Mouse (Mus musculus) midbrain, embryonic 12.5 days (tissue): ENCODE results near the gene Peg10. TPM values are rescaled to one million over a fixed set of nuclear protein-coding genes. Genes with fewer than 3 reads are reported as not detected.

Experiments used
- ATAC-seq: fragments of 200-750 bp; cut with Nextera tagmentation; 2 replicates; pipeline ENCODE4 v1.8.0; 2017; ENCODE audit warnings: low read depth, moderate TSS enrichment, moderate library complexity; ENCODE audit not compliant: low FRiP score
- H3K27ac ChIP-seq: fragments of 300-500 bp; sonication (generic); replicated peaks from 2 replicates; pipeline ENCODE4 v1.5.1; 2016; ENCODE audit warnings: mild to moderate bottlenecking
- H3K27me3 ChIP-seq: fragments of 300-500 bp; sonication (generic); 2 replicates; pipeline ENCODE4 v1.6.1; 2016; ENCODE audit warnings: mild to moderate bottlenecking
- H3K36me3 ChIP-seq: fragments of 300-500 bp; sonication (generic); 2 replicates; pipeline ENCODE4 v1.6.1; 2016
- H3K4me1 ChIP-seq: fragments of 300-500 bp; sonication (generic); 2 replicates; pipeline ENCODE4 v1.6.1; 2016
- H3K4me2 ChIP-seq: fragments of 300-500 bp; sonication (generic); replicated peaks from 2 replicates; pipeline ENCODE4 v1.6.1; 2016; ENCODE audit warnings: mild to moderate bottlenecking, moderate library complexity
- H3K4me3 ChIP-seq: fragments of 300-500 bp; sonication (generic); 2 replicates; pipeline ENCODE4 v1.5.1; 2016; ENCODE audit warnings: mild to moderate bottlenecking
- H3K9ac ChIP-seq: fragments of 300-500 bp; sonication (generic); replicated peaks from 2 replicates; pipeline ENCODE4 v1.6.1; 2016; ENCODE audit warnings: mild to moderate bottlenecking, moderate library complexity
- H3K9me3 ChIP-seq: fragments of 300-500 bp; sonication (generic); 2 replicates; pipeline ENCODE4 v1.6.1; 2016; ENCODE audit warnings: mild to moderate bottlenecking
- WGBS: fragments of 180-500 bp; shearing (Covaris S2); methylation state at CpG from one replicate; pipeline ENCODE4 v1.1.7; 2016; 5-methylcytosine and 5-hydroxymethylcytosine counted together
- polyA plus RNA-seq: library from polyadenylated mRNA; unstranded; fragments of >200 nt; fragmentation: Nextera tagmentation; extraction: Ambion mirVana; gene quantifications from 2 replicates; pipeline ENCODE4 v1.2.1, GENCODE M21; 2016

Peg10 gene
- polyA plus RNA-seq, 1 experiment from 2014 or later = 6.4 TPM

- WGBS = 74% methylated on average over 8 of the region's 8 CpGs
- Histone ChIP-seq H3K9ac (no peak overlapping the region), H3K27me3 (no peaks in the 10 kb centered on the region; the same call in 1 of the 2 replicates), H3K4me1 (peaks cover 15% of the 10 kb centered on the region), H3K36me3 (no peaks in the 10 kb centered on the region), H3K27ac (no peak overlapping the region), H3K9me3 (no peaks in the 10 kb centered on the region), H3K4me3 (no peak overlapping the region), H3K4me2 (no peak overlapping the region)
- no peak for ATAC-seq
Measured at GRCm38 (mm10) chr6:4733208-4733607, 13.9 kb upstream of the Peg10 start.

- no peak for ATAC-seq
- Histone ChIP-seq H3K4me3 (no peak overlapping the region), H3K36me3 (no peaks in the 10 kb centered on the region), H3K9ac (no peak overlapping the region), H3K4me2 (no peak overlapping the region), H3K27me3 (no peaks in the 10 kb centered on the region; the same call in 1 of the 2 replicates), H3K27ac (no peak overlapping the region), H3K4me1 (peaks cover 43% of the 10 kb centered on the region), H3K9me3 (no peaks in the 10 kb centered on the region)
- WGBS = 84% methylated on average over 9 of the region's 9 CpGs
Measured at GRCm38 (mm10) chr6:4736372-4736771, 10.7 kb upstream of the Peg10 start.

GRCm38 (mm10) chr6:4738034-4738629 lies 9.0 kb upstream of the Peg10 start:
- peak overlapping the region; percentile 3; the same call in 1 of the 2 replicates for H3K4me2 ChIP-seq
- H3K9ac ChIP-seq = no peak overlapping the region
- no peaks in the 10 kb centered on the region for H3K9me3 ChIP-seq
- H3K27me3 ChIP-seq = no peaks in the 10 kb centered on the region; the same call in 1 of the 2 replicates
- WGBS = 18% methylated on average over 11 of the region's 11 CpGs
- H3K4me3 ChIP-seq = no peak overlapping the region
- ATAC-seq = peak; percentile 31; the same call in 1 of the 2 replicates
- H3K27ac ChIP-seq = no peak overlapping the region
- H3K4me1 ChIP-seq = peaks cover 53% of the 10 kb centered on the region
- no peaks in the 10 kb centered on the region for H3K36me3 ChIP-seq

GRCm38 (mm10) chr6:4738717-4739116 lies 8.4 kb upstream of the Peg10 start:
- no peaks in the 10 kb centered on the region for H3K36me3 ChIP-seq
- H3K4me3 ChIP-seq = no peak overlapping the region
- no peak overlapping the region for H3K9ac ChIP-seq
- 9% methylated on average over 2 of the region's 2 CpGs for WGBS
- no peak overlapping the region for H3K27ac ChIP-seq
- no peak for ATAC-seq
- 0 out of 2 replicates have a peak overlapping the region, but pooled peaks have one; percentile 3 for H3K4me2 ChIP-seq
- no peaks in the 10 kb centered on the region for H3K9me3 ChIP-seq
- peaks cover 53% of the 10 kb centered on the region for H3K4me1 ChIP-seq
- H3K27me3 ChIP-seq = no peaks in the 10 kb centered on the region; the same call in 1 of the 2 replicates

- H3K9ac ChIP-seq = no peak overlapping the region
- H3K9me3 ChIP-seq = no peaks in the 10 kb centered on the region
- 4% methylated on average over 13 of the region's 13 CpGs for WGBS
- no peak; the same call in 1 of the 2 replicates for ATAC-seq
- no peaks in the 10 kb centered on the region for H3K36me3 ChIP-seq
- H3K27me3 ChIP-seq = no peaks in the 10 kb centered on the region; the same call in 1 of the 2 replicates
- peak overlapping the region; percentile 66; the same call in 1 of the 2 replicates for H3K27ac ChIP-seq
- H3K4me2 ChIP-seq = peak overlapping the region; percentile 36
- no peak overlapping the region for H3K4me3 ChIP-seq
- H3K4me1 ChIP-seq = peaks cover 53% of the 10 kb centered on the region
Measured at GRCm38 (mm10) chr6:4739522-4740355, 7.4 kb upstream of the Peg10 start.

GRCm38 (mm10) chr6:4740511-4740910 lies 6.6 kb upstream of the Peg10 start:
- H3K4me2 ChIP-seq = no peak overlapping the region
- WGBS = 23% methylated on average over 6 of the region's 6 CpGs
- H3K9me3 ChIP-seq = no peaks in the 10 kb centered on the region
- no peak overlapping the region for H3K9ac ChIP-seq
- H3K36me3 ChIP-seq = no peaks in the 10 kb centered on the region
- H3K4me1 ChIP-seq = peaks cover 53% of the 10 kb centered on the region
- no peak for ATAC-seq
- H3K27ac ChIP-seq = peak overlapping the region; percentile 40; the same call in 1 of the 2 replicates
- H3K4me3 ChIP-seq = no peak overlapping the region
- no peaks in the 10 kb centered on the region; the same call in 1 of the 2 replicates for H3K27me3 ChIP-seq

GRCm38 (mm10) chr6:4746036-4746695 lies 940 bp upstream of the Peg10 start:
- Histone ChIP-seq H3K27me3 (no peaks in the 10 kb centered on the region), H3K4me3 (peak overlapping the region; percentile 55), H3K27ac (peak overlapping the region; percentile 79), H3K4me2 (peak overlapping the region; percentile 61), H3K4me1 (peaks cover 16% of the 10 kb centered on the region), H3K9ac (peak overlapping the region; percentile 79), H3K9me3 (peaks cover 14% of the 10 kb centered on the region), H3K36me3 (no peaks in the 10 kb centered on the region)
- 53% methylated on average over 22 of the region's 22 CpGs for WGBS
- ATAC-seq = no peak

- no peaks in the 10 kb centered on the region for H3K36me3 ChIP-seq
- peak overlapping the region; percentile 16 for H3K27ac ChIP-seq
- WGBS = 55% methylated on average over 71 of the region's 71 CpGs
- H3K9me3 ChIP-seq = peaks cover 14% of the 10 kb centered on the region
- H3K4me1 ChIP-seq = peaks cover 1% of the 10 kb centered on the region; the same call in 1 of the 2 replicates
- ATAC-seq = peak; percentile 35; the same call in 1 of the 2 replicates
- H3K4me2 ChIP-seq = peak overlapping the region; percentile 61
- no peaks in the 10 kb centered on the region for H3K27me3 ChIP-seq
- H3K9ac ChIP-seq = peak overlapping the region; percentile 25; the same call in 1 of the 2 replicates
- peak overlapping the region; percentile 55 for H3K4me3 ChIP-seq
Measured at GRCm38 (mm10) chr6:4747677-4748505, 785 bp downstream of the Peg10 start.

- WGBS = 52% methylated on average over 15 of the region's 15 CpGs
- H3K4me1 ChIP-seq = no peaks in the 10 kb centered on the region
- H3K4me2 ChIP-seq = peak overlapping the region; percentile 61
Measured at GRCm38 (mm10) chr6:4748506-4748961, 1.4 kb downstream of the Peg10 start.

GRCm38 (mm10) chr6:4749091-4749490 lies 2.0 kb downstream of the Peg10 start:
- Histone ChIP-seq H3K4me3 (peak overlapping the region; percentile 55), H3K27ac (0 out of 2 replicates have a peak overlapping the region, but pooled peaks have one; percentile 10), H3K4me2 (peak overlapping the region; percentile 61), H3K9me3 (peaks cover 14% of the 10 kb centered on the region), H3K4me1 (no peaks in the 10 kb centered on the region), H3K9ac (no peak overlapping the region), H3K27me3 (no peaks in the 10 kb centered on the region), H3K36me3 (peaks cover 1% of the 10 kb centered on the region; the same call in 1 of the 2 replicates)
- ATAC-seq = peak; percentile 88
- 50% methylated on average over 22 of the region's 22 CpGs for WGBS

More at GRCm38 (mm10) chr6:4748506-4748961, 1.4 kb downstream of the Peg10 start:
- Histone ChIP-seq H3K27me3 (no peaks in the 10 kb centered on the region), H3K27ac (0 out of 2 replicates have a peak overlapping the region, but pooled peaks have one; percentile 16), H3K4me3 (peak overlapping the region; percentile 55), H3K9ac (peak overlapping the region; percentile 25; the same call in 1 of the 2 replicates), H3K9me3 (peaks cover 14% of the 10 kb centered on the region), H3K36me3 (no peaks in the 10 kb centered on the region)
- ATAC-seq = peak; percentile 5

GRCm38 (mm10) chr6:4751355-4751754 lies 4.2 kb downstream of the Peg10 start:
- ATAC-seq = no peak
- Histone ChIP-seq H3K4me2 (no peak overlapping the region), H3K4me1 (no peaks in the 10 kb centered on the region), H3K9ac (no peak overlapping the region), H3K27me3 (no peaks in the 10 kb centered on the region), H3K36me3 (peaks cover 24% of the 10 kb centered on the region), H3K27ac (no peak overlapping the region), H3K4me3 (no peak overlapping the region), H3K9me3 (peaks cover 30% of the 10 kb centered on the region)
- WGBS = 72% methylated on average over 4 of the region's 4 CpGs
